Mouse (Mus musculus) forebrain, embryonic 14.5 days (tissue): ENCODE results near the gene Nfatc2ip. TPM values are rescaled to one million over a fixed set of nuclear protein-coding genes. Genes with fewer than 3 reads are reported as not detected.

ENCODE experiments used
- ATAC-seq: fragments of 200-750 bp; cut with Nextera tagmentation; 2 replicates; pipeline ENCODE4 v1.8.0; 2017; ENCODE audit warnings: mild to moderate bottlenecking, moderate library complexity
- DNase-seq: peaks from one replicate; pipeline ENCODE4 v3.0.0-alpha.2; 2015; ENCODE audit warnings: low spot score
- H3K27ac ChIP-seq: fragments of 300-500 bp; sonication (generic); 2 replicates; pipeline ENCODE4 v1.5.1; 2014; ENCODE audit warnings: low read depth, mild to moderate bottlenecking, control low read depth, low read length, moderate library complexity
- H3K27me3 ChIP-seq: fragments of 300-500 bp; sonication (generic); replicated peaks from 2 replicates; pipeline ENCODE4 v1.6.1; 2014; ENCODE audit warnings: low read length, control low read depth, mixed read lengths; ENCODE audit not compliant: control insufficient read depth, insufficient read depth
- H3K36me3 ChIP-seq: fragments of 300-500 bp; sonication (generic); 2 replicates; pipeline ENCODE4 v1.6.1; 2014; ENCODE audit warnings: low read length, control low read depth; ENCODE audit not compliant: control insufficient read depth, insufficient read depth
- H3K4me1 ChIP-seq: fragments of 300-500 bp; sonication (generic); 2 replicates; pipeline ENCODE4 v1.6.1; 2014; ENCODE audit warnings: antibody characterized with exemption, low read length, control low read depth; ENCODE audit not compliant: control insufficient read depth, insufficient read depth
- H3K4me2 ChIP-seq: fragments of 300-500 bp; sonication (generic); 2 replicates; pipeline ENCODE4 v1.6.1; 2014; ENCODE audit warnings: mild to moderate bottlenecking, control low read depth, low read length
- H3K4me3 ChIP-seq: fragments of 300-500 bp; sonication (generic); 2 replicates; pipeline ENCODE4 v1.5.1; 2014; ENCODE audit warnings: low read depth, low read length, control low read depth
- H3K9ac ChIP-seq: fragments of 300-500 bp; sonication (generic); 2 replicates; pipeline ENCODE4 v1.6.1; 2014; ENCODE audit warnings: mild to moderate bottlenecking, low read length, control low read depth, moderate library complexity
- H3K9me3 ChIP-seq: fragments of 300-500 bp; sonication (generic); replicated peaks from 2 replicates; pipeline ENCODE4 v1.6.1; 2016; ENCODE audit warnings: low read length, control low read depth, mixed read lengths; ENCODE audit not compliant: control insufficient read depth
- WGBS: fragments of 180-500 bp; shearing (Covaris S2); extraction: QIAGEN DNeasy Blood & Tissue Kit; methylation state at CpG from one replicate; pipeline ENCODE4 v1.1.7; 2014; 5-methylcytosine and 5-hydroxymethylcytosine counted together
- polyA plus RNA-seq: library from polyadenylated mRNA; unstranded; fragments of >200 nt; fragmentation: Nextera tagmentation; extraction: Ambion mirVana; gene quantifications from 2 replicates; pipeline ENCODE4 v1.2.1, GENCODE M21; 2014

The Nfatc2ip gene
- polyA plus RNA-seq, 1 experiment from 2014 or later: 3.7 TPM

DNA sequence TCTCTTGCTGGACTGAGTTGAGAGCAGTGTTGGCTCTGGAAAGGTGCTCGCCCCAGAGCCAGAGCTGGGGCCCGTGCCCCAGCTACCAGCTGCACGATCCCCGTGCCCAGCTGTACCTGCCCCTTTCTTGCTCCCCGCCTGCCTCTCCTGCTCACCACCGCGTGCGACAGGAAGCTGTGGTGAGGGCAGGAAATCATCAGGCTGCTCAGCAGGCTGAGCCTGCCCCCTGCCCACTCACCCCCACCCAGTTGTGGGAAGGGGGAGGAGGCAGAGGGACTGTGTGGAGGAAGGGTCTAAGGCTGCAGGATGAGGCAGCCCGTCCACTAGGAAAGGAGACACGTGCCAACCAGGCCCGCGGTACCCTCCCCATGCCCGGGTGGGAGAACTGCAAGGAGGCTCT is 27.1 kb downstream of the Nfatc2ip start, which contains the start of gene Lat:
Gene Lat, minus strand, starts transcription at position 178 of the 400 bp plus-strand sequence.
- Histone ChIP-seq H3K9me3 (no peaks in the 10 kb centered on the region), H3K9ac (no peak within 1 kb of the TSS), H3K4me2 (no peak within 1 kb of the TSS), H3K27ac (no peak within 1 kb of the TSS), H3K4me1 (no peaks in the 10 kb centered on the region), H3K27me3 (no peaks in the 10 kb centered on the region), H3K36me3 (peaks cover 52% of the 10 kb centered on the region), H3K4me3 (no peak within 1 kb of the TSS)
- DNase-seq: no peak
- WGBS: 84% methylated on average over 13 of the region's 13 CpGs
- ATAC-seq: no peak

GRCm38 (mm10) chr7:126368367-126368766 is 28.2 kb downstream of the Nfatc2ip start:
- Histone ChIP-seq H3K36me3 (peaks cover 44% of the 10 kb centered on the region), H3K9me3 (no peaks in the 10 kb centered on the region)
- no peak for DNase-seq

DNA sequence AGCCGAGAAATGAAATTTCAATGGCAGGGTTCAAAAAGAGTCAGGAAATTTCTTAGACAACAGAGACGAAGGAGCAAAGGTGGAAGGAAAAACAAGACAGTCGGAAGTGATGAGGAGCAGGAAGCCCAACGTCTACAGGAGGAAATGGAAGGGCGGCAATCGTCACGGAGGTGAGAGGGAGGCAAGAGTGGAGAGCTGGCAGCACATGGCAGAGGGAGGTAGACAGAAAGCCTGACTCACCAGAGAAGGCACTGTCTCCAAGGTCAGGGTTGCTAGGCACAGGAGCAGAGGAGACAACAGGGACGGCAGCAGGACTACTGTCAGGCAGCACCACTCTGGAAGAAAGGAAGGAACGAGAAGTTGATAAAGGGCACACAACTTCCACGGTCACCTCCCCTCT is 28.9 kb downstream of the Nfatc2ip start:
- Histone ChIP-seq H3K9me3 (no peaks in the 10 kb centered on the region), H3K27me3 (no peaks in the 10 kb centered on the region), H3K4me1 (no peaks in the 10 kb centered on the region), H3K4me2 (no peak overlapping the region), H3K4me3 (no peak overlapping the region), H3K36me3 (peaks cover 36% of the 10 kb centered on the region), H3K27ac (no peak overlapping the region), H3K9ac (no peak overlapping the region)
- no peak for DNase-seq
- no peak for ATAC-seq
- WGBS: 89% methylated on average over 10 of the region's 10 CpGs

More at GRCm38 (mm10) chr7:126368367-126368766, 28.2 kb downstream of the Nfatc2ip start:
- Histone ChIP-seq H3K9ac (no peak overlapping the region), H3K27ac (no peak overlapping the region), H3K4me2 (no peak overlapping the region), H3K27me3 (no peaks in the 10 kb centered on the region), H3K4me1 (no peaks in the 10 kb centered on the region), H3K4me3 (no peak overlapping the region)
- WGBS: 86% methylated on average over 8 of the region's 8 CpGs
- ATAC-seq: no peak

DNA sequence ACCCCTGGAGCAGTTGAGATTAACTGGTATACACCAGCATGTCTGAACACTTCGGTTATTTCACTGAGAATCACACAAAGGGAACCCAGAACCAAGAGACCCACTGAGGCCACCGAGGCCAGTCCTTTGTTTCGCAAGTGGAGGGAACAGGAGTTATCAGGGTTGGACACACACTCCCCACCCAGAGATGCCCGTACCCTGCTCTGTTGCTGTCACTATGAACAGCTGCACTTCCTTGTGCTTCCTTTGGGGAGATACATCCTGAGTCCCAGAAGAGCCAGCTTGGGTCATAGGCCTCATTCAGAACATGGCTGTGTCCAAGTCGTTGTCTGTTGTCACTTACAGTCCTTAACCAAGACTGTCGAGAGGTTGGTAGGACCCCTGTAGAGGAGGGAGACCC is 33.5 kb downstream of the Nfatc2ip start:
- no peaks in the 10 kb centered on the region for H3K4me1 ChIP-seq
- ATAC-seq: no peak
- H3K27me3 ChIP-seq: no peaks in the 10 kb centered on the region
- no peaks in the 10 kb centered on the region for H3K9me3 ChIP-seq
- WGBS: 90% methylated on average over 6 of the region's 6 CpGs
- H3K4me3 ChIP-seq: no peak overlapping the region
- no peaks in the 10 kb centered on the region for H3K36me3 ChIP-seq
- no peak overlapping the region for H3K27ac ChIP-seq
- H3K9ac ChIP-seq: no peak overlapping the region
- H3K4me2 ChIP-seq: no peak overlapping the region
- DNase-seq: no peak

DNA sequence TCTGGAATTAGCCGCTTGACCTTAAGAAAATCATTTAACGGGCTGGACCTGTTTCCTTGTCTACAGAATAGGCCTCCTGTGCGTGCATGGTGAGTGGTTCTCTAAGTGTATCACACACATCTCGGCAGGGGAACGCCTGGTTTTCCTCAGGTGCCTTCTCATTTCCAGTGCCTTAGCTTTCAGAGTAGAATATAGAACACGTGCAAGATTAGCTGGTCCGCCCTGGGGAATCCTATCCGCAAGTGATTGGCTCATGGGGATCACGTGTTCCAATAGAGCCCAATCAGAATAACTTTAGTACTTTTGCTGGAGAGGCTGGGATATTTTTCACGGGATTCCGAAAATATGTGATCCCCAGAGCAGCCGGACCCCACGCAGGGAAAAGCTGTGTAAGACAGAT is 37.5 kb downstream of the Nfatc2ip start:
- DNase-seq (no peak), ATAC-seq (no peak)
- 81% methylated on average over 13 of the region's 13 CpGs for WGBS
- H3K9ac ChIP-seq: no peak overlapping the region
- no peaks in the 10 kb centered on the region for H3K9me3 ChIP-seq
- H3K4me1 ChIP-seq: no peaks in the 10 kb centered on the region
- no peak overlapping the region for H3K27ac ChIP-seq
- H3K27me3 ChIP-seq: no peaks in the 10 kb centered on the region
- H3K4me3 ChIP-seq: no peak overlapping the region
- no peak overlapping the region for H3K4me2 ChIP-seq
- H3K36me3 ChIP-seq: no peaks in the 10 kb centered on the region

DNA sequence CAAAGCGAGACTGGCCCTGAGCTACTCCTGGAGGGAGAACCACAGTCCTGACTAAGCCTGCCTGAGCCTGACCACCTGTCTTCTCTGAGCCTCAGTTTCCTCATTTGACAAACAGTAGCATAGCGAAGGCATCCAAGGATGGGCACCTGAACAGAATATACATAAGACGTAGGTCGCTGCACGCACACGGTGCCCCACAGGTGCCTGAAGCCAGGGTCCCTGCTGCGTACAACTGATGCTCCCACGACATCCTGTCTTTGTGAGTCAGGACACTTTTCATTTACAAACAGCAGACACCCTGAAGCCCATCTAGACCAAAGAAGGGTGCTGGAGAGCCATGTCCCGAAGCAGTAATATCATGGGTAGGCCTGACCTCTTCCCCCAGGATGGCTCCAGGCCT is 38.1 kb downstream of the Nfatc2ip start:
- H3K9ac ChIP-seq: no peak overlapping the region
- H3K4me1 ChIP-seq: no peaks in the 10 kb centered on the region
- 93% methylated on average over 9 of the region's 9 CpGs for WGBS
- DNase-seq (no peak), ATAC-seq (no peak)
- H3K9me3 ChIP-seq: no peaks in the 10 kb centered on the region
- no peaks in the 10 kb centered on the region for H3K36me3 ChIP-seq
- H3K27ac ChIP-seq: no peak overlapping the region
- H3K4me2 ChIP-seq: no peak overlapping the region
- H3K4me3 ChIP-seq: no peak overlapping the region
- H3K27me3 ChIP-seq: no peaks in the 10 kb centered on the region

GRCm38 (mm10) chr7:126357838-126358237 is 38.7 kb downstream of the Nfatc2ip start:
- Histone ChIP-seq H3K9ac (no peak overlapping the region), H3K9me3 (no peaks in the 10 kb centered on the region), H3K27me3 (no peaks in the 10 kb centered on the region), H3K4me2 (no peak overlapping the region), H3K27ac (no peak overlapping the region), H3K4me3 (no peak overlapping the region), H3K4me1 (no peaks in the 10 kb centered on the region), H3K36me3 (no peaks in the 10 kb centered on the region)
- no peak for ATAC-seq
- 88% methylated on average over 6 of the region's 6 CpGs for WGBS
- DNase-seq: no peak

DNA sequence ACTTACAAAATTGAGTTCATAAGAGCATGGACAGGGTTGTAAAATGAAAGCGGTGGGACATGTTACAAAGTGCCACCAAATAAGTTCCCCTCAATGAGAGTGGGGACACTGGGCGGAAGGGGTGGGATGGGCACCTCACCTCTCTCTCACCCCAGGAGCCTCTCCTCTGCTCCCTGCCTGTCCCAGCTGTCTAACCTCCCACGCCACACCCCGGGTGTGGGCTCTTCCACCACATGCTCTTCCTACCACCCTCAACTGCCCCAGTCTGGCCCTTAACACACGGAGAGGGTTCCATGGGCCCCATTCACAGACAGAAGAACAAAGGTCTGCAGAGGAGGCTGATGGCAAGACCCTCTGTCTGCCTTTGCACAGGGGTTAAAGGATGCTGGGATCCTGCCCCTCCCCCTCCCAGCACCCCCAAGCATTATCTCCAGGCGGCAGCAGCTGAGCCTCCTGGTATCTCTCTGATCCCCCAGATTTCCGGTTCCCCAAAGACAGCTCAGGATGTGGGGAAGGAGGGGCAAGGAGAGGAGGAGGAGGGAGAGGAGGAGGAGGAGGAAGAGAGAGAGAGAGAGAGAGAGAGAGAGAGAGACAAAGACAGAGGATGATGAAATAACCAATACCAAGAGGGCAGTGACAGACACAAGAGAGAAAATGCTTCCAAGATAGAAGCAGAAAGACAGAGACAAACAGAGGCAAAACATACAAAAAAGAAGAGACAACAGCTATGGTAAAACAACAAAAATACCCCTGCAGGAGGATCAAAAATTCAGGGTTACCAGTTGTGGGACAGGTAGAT is 39.5 kb downstream of the Nfatc2ip start:
- H3K4me3 ChIP-seq: no peak overlapping the region
- no peaks in the 10 kb centered on the region for H3K4me1 ChIP-seq
- no peak overlapping the region for H3K27ac ChIP-seq
- no peaks in the 10 kb centered on the region for H3K9me3 ChIP-seq
- DNase-seq (no peak), ATAC-seq (no peak)
- H3K27me3 ChIP-seq: no peaks in the 10 kb centered on the region
- H3K36me3 ChIP-seq: no peaks in the 10 kb centered on the region
- WGBS: 55% methylated on average over 7 of the region's 7 CpGs
- no peak overlapping the region for H3K4me2 ChIP-seq
- H3K9ac ChIP-seq: no peak overlapping the region

GRCm38 (mm10) chr7:126355847-126356597 is 40.5 kb downstream of the Nfatc2ip start:
- no peak overlapping the region for H3K4me2 ChIP-seq
- no peaks in the 10 kb centered on the region for H3K27me3 ChIP-seq
- H3K4me1 ChIP-seq: no peaks in the 10 kb centered on the region
- no peak overlapping the region for H3K27ac ChIP-seq
- no peak overlapping the region for H3K4me3 ChIP-seq
- H3K36me3 ChIP-seq: no peaks in the 10 kb centered on the region
- ATAC-seq (no peak), DNase-seq (no peak)
- no peaks in the 10 kb centered on the region for H3K9me3 ChIP-seq
- 51% methylated on average over 5 of the region's 5 CpGs for WGBS
- no peak overlapping the region for H3K9ac ChIP-seq
